Mouse (Mus musculus): ENCODE data around the gene Gm4881. TPM values are rescaled to one million over a fixed set of nuclear protein-coding genes. Genes with fewer than 3 reads are reported as not detected.

Gene Gm4881
- polyA plus RNA-seq, 1 experiment from 2014 or later = not detected

GRCm38 (mm10) chr7:24967966-24968365 is 23.7 kb upstream of the Gm4881 start:
- no peak overlapping the region for H3K27ac ChIP-seq (ENCODE audit: low read length)
- H3K36me3 ChIP-seq (ENCODE audit: control insufficient read depth, insufficient read depth, low read length) = peaks cover 8% of the 10 kb centered on the region; the same call in 1 of the 2 replicates
- H3K4me2 ChIP-seq (ENCODE audit: low read depth, low read length) = no peak overlapping the region
- no peak for ATAC-seq (ENCODE audit: insufficient read depth, low FRiP score)
- H3K9ac ChIP-seq (ENCODE audit: low read length) = no peak overlapping the region
- H3K4me1 ChIP-seq (ENCODE audit: control insufficient read depth, insufficient read depth, low read length) = peaks cover 10% of the 10 kb centered on the region; the same call in 1 of the 2 replicates
- H3K9me3 ChIP-seq (replicated peaks; ENCODE audit: control insufficient read depth, low read length) = no peaks in the 10 kb centered on the region
- H3K4me3 ChIP-seq (replicated peaks; ENCODE audit: low read length) = no peak overlapping the region
- H3K27me3 ChIP-seq (ENCODE audit: control insufficient read depth, insufficient read depth, low read length) = no peaks in the 10 kb centered on the region
- WGBS = 81% methylated on average over 8 of the region's 8 CpGs

GRCm38 (mm10) chr7:24964897-24965535 is 20.7 kb upstream of the Gm4881 start:
- Histone ChIP-seq H3K9ac (ENCODE audit: low read length) (no peak overlapping the region), H3K4me1 (ENCODE audit: control insufficient read depth, insufficient read depth, low read length) (no peaks in the 10 kb centered on the region), H3K27me3 (ENCODE audit: control insufficient read depth, insufficient read depth, low read length) (no peaks in the 10 kb centered on the region), H3K36me3 (ENCODE audit: control insufficient read depth, insufficient read depth, low read length) (peaks cover 3% of the 10 kb centered on the region; the same call in 1 of the 2 replicates), H3K9me3 (replicated peaks; ENCODE audit: control insufficient read depth, low read length) (no peaks in the 10 kb centered on the region), H3K27ac (ENCODE audit: low read length) (no peak overlapping the region), H3K4me2 (ENCODE audit: low read depth, low read length) (no peak overlapping the region), H3K4me3 (replicated peaks; ENCODE audit: low read length) (no peak overlapping the region)
- no peak for ATAC-seq (ENCODE audit: insufficient read depth, low FRiP score)
- WGBS = 8% methylated on average over 5 of the region's 5 CpGs

- no peak overlapping the region for H3K27ac ChIP-seq (ENCODE audit: low read length)
- WGBS = 61% methylated on average over 2 of the region's 2 CpGs
- ATAC-seq (ENCODE audit: insufficient read depth, low FRiP score) = no peak
- no peaks in the 10 kb centered on the region for H3K4me1 ChIP-seq (ENCODE audit: control insufficient read depth, insufficient read depth, low read length)
- no peak overlapping the region for H3K4me3 ChIP-seq (replicated peaks; ENCODE audit: low read length)
- H3K36me3 ChIP-seq (ENCODE audit: control insufficient read depth, insufficient read depth, low read length) = no peaks in the 10 kb centered on the region
- H3K27me3 ChIP-seq (ENCODE audit: control insufficient read depth, insufficient read depth, low read length) = no peaks in the 10 kb centered on the region
- H3K4me2 ChIP-seq (ENCODE audit: low read depth, low read length) = no peak overlapping the region
- H3K9ac ChIP-seq (ENCODE audit: low read length) = no peak overlapping the region
- no peaks in the 10 kb centered on the region for H3K9me3 ChIP-seq (replicated peaks; ENCODE audit: control insufficient read depth, low read length)
Observed at GRCm38 (mm10) chr7:24964288-24964687, 20.0 kb upstream of the Gm4881 start.

- Histone ChIP-seq H3K27ac (ENCODE audit: low read length) (no peak overlapping the region), H3K4me3 (replicated peaks; ENCODE audit: low read length) (peak overlapping the region; percentile 49), H3K9me3 (replicated peaks; ENCODE audit: control insufficient read depth, low read length) (no peaks in the 10 kb centered on the region), H3K36me3 (ENCODE audit: control insufficient read depth, insufficient read depth, low read length) (no peaks in the 10 kb centered on the region), H3K9ac (ENCODE audit: low read length) (peak overlapping the region; percentile 63), H3K4me1 (ENCODE audit: control insufficient read depth, insufficient read depth, low read length) (peaks cover 4% of the 10 kb centered on the region; the same call in 1 of the 2 replicates), H3K4me2 (ENCODE audit: low read depth, low read length) (peak overlapping the region; percentile 75), H3K27me3 (ENCODE audit: control insufficient read depth, insufficient read depth, low read length) (peaks cover 63% of the 10 kb centered on the region)
- no peak for ATAC-seq (ENCODE audit: insufficient read depth, low FRiP score)
- 3% methylated on average over 28 of the region's 33 CpGs for WGBS
Observed at GRCm38 (mm10) chr7:24955226-24955625, 10.9 kb upstream of the Gm4881 start.

- WGBS = 2% methylated on average over 26 of the region's 30 CpGs
- Histone ChIP-seq H3K36me3 (ENCODE audit: control insufficient read depth, insufficient read depth, low read length) (no peaks in the 10 kb centered on the region), H3K27ac (ENCODE audit: low read length) (no peak overlapping the region), H3K4me3 (replicated peaks; ENCODE audit: low read length) (peak overlapping the region; percentile 49), H3K9me3 (replicated peaks; ENCODE audit: control insufficient read depth, low read length) (no peaks in the 10 kb centered on the region), H3K4me1 (ENCODE audit: control insufficient read depth, insufficient read depth, low read length) (peaks cover 4% of the 10 kb centered on the region; the same call in 1 of the 2 replicates), H3K9ac (ENCODE audit: low read length) (peak overlapping the region; percentile 63), H3K27me3 (ENCODE audit: control insufficient read depth, insufficient read depth, low read length) (peaks cover 71% of the 10 kb centered on the region), H3K4me2 (ENCODE audit: low read depth, low read length) (peak overlapping the region; percentile 75)
- ATAC-seq (ENCODE audit: insufficient read depth, low FRiP score) = 0 out of 2 replicates have a peak, but pooled peaks have one; percentile 9
Observed at GRCm38 (mm10) chr7:24954450-24954849, 10.2 kb upstream of the Gm4881 start.

GRCm38 (mm10) chr7:24953966-24954365 is 9.7 kb upstream of the Gm4881 start:
- Histone ChIP-seq H3K9me3 (replicated peaks; ENCODE audit: control insufficient read depth, low read length) (no peaks in the 10 kb centered on the region), H3K4me2 (ENCODE audit: low read depth, low read length) (peak overlapping the region; percentile 75), H3K27me3 (ENCODE audit: control insufficient read depth, insufficient read depth, low read length) (peaks cover 76% of the 10 kb centered on the region), H3K4me3 (replicated peaks; ENCODE audit: low read length) (peak overlapping the region; percentile 49), H3K9ac (ENCODE audit: low read length) (peak overlapping the region; percentile 63), H3K36me3 (ENCODE audit: control insufficient read depth, insufficient read depth, low read length) (no peaks in the 10 kb centered on the region), H3K27ac (ENCODE audit: low read length) (no peak overlapping the region), H3K4me1 (ENCODE audit: control insufficient read depth, insufficient read depth, low read length) (peaks cover 4% of the 10 kb centered on the region; the same call in 1 of the 2 replicates)
- ATAC-seq (ENCODE audit: insufficient read depth, low FRiP score) = no peak
- WGBS = under 1% methylated on average over 16 of the region's 24 CpGs

GRCm38 (mm10) chr7:24949958-24950623 is 5.8 kb upstream of the Gm4881 start:
- H3K27me3 ChIP-seq (ENCODE audit: control insufficient read depth, insufficient read depth, low read length) = peaks cover 92% of the 10 kb centered on the region
- peak; percentile 18; the same call in 1 of the 2 replicates for ATAC-seq (ENCODE audit: insufficient read depth, low FRiP score)
- no peaks in the 10 kb centered on the region for H3K9me3 ChIP-seq (replicated peaks; ENCODE audit: control insufficient read depth, low read length)
- under 1% methylated on average over 8 of the region's 8 CpGs for WGBS
- no peak overlapping the region for H3K4me2 ChIP-seq (ENCODE audit: low read depth, low read length)
- H3K4me1 ChIP-seq (ENCODE audit: control insufficient read depth, insufficient read depth, low read length) = peaks cover 4% of the 10 kb centered on the region; the same call in 1 of the 2 replicates
- H3K4me3 ChIP-seq (replicated peaks; ENCODE audit: low read length) = no peak overlapping the region
- no peak overlapping the region for H3K27ac ChIP-seq (ENCODE audit: low read length)
- H3K36me3 ChIP-seq (ENCODE audit: control insufficient read depth, insufficient read depth, low read length) = no peaks in the 10 kb centered on the region
- H3K9ac ChIP-seq (ENCODE audit: low read length) = no peak overlapping the region

GRCm38 (mm10) chr7:24948774-24949173 is 4.5 kb upstream of the Gm4881 start:
- Histone ChIP-seq H3K27me3 (ENCODE audit: control insufficient read depth, insufficient read depth, low read length) (peaks cover 97% of the 10 kb centered on the region), H3K4me1 (ENCODE audit: control insufficient read depth, insufficient read depth, low read length) (peaks cover 7% of the 10 kb centered on the region), H3K9me3 (replicated peaks; ENCODE audit: control insufficient read depth, low read length) (no peaks in the 10 kb centered on the region), H3K27ac (ENCODE audit: low read length) (no peak overlapping the region), H3K4me3 (replicated peaks; ENCODE audit: low read length) (no peak overlapping the region), H3K9ac (ENCODE audit: low read length) (no peak overlapping the region), H3K4me2 (ENCODE audit: low read depth, low read length) (no peak overlapping the region), H3K36me3 (ENCODE audit: control insufficient read depth, insufficient read depth, low read length) (no peaks in the 10 kb centered on the region)
- WGBS = 2% methylated on average over 29 of the region's 29 CpGs
- no peak for ATAC-seq (ENCODE audit: insufficient read depth, low FRiP score)

- H3K27ac ChIP-seq (ENCODE audit: low read length) = no peak overlapping the region
- no peak for ATAC-seq (ENCODE audit: insufficient read depth, low FRiP score)
- no peaks in the 10 kb centered on the region for H3K36me3 ChIP-seq (ENCODE audit: control insufficient read depth, insufficient read depth, low read length)
- no peaks in the 10 kb centered on the region for H3K9me3 ChIP-seq (replicated peaks; ENCODE audit: control insufficient read depth, low read length)
- H3K4me2 ChIP-seq (ENCODE audit: low read depth, low read length) = no peak overlapping the region
- H3K4me3 ChIP-seq (replicated peaks; ENCODE audit: low read length) = no peak overlapping the region
- H3K27me3 ChIP-seq (ENCODE audit: control insufficient read depth, insufficient read depth, low read length) = peaks cover 97% of the 10 kb centered on the region
- H3K9ac ChIP-seq (ENCODE audit: low read length) = no peak overlapping the region
- 3% methylated on average over 7 of the region's 7 CpGs for WGBS
- peaks cover 7% of the 10 kb centered on the region for H3K4me1 ChIP-seq (ENCODE audit: control insufficient read depth, insufficient read depth, low read length)
Observed at GRCm38 (mm10) chr7:24947316-24948048, 3.2 kb upstream of the Gm4881 start.

Data from stomach, embryonic 16.5 days (tissue).